Mouse (Mus musculus) spleen, adult 12 weeks (tissue): ENCODE results near the gene Dusp18.

ENCODE experiments used
- DNase-seq: peaks from one replicate; pipeline ENCODE4 v3.0.0; 2022; ENCODE audit warnings: low spot score

The Dusp18 gene

GRCm38 (mm10) chr11:3894406-3895281 is at the start of gene Dusp18, which contains the start of gene 4921536K21Rik:
TSS of gene Dusp18 (plus strand) at chr11:3895240.
TSS of gene 4921536K21Rik (minus strand) at chr11:3895098.
- peak; percentile 69 for DNase-seq

- DNase-seq = no peak
Measured at GRCm38 (mm10) chr11:3846351-3846750, 48.7 kb upstream of the Dusp18 start.

- no peak for DNase-seq
Measured at GRCm38 (mm10) chr11:3849469-3850314, 45.3 kb upstream of the Dusp18 start.

GRCm38 (mm10) chr11:3850315-3850614 is 44.8 kb upstream of the Dusp18 start:
- DNase-seq = no peak

GRCm38 (mm10) chr11:3850746-3851277 is 44.2 kb upstream of the Dusp18 start:
- DNase-seq = no peak

GRCm38 (mm10) chr11:3851872-3852271 is 43.2 kb upstream of the Dusp18 start:
- no peak for DNase-seq

- DNase-seq = no peak
Measured at GRCm38 (mm10) chr11:3853031-3853430, 42.0 kb upstream of the Dusp18 start.

- no peak for DNase-seq
Measured at GRCm38 (mm10) chr11:3853481-3854034, 41.5 kb upstream of the Dusp18 start.

GRCm38 (mm10) chr11:3854156-3854555 is 40.9 kb upstream of the Dusp18 start:
- DNase-seq = no peak

- DNase-seq = no peak
Measured at GRCm38 (mm10) chr11:3855846-3856245, 39.2 kb upstream of the Dusp18 start.

GRCm38 (mm10) chr11:3857902-3858301 is 37.1 kb upstream of the Dusp18 start:
- DNase-seq = no peak

- DNase-seq = no peak
Measured at GRCm38 (mm10) chr11:3859778-3860177, 35.3 kb upstream of the Dusp18 start.

GRCm38 (mm10) chr11:3860361-3860760 is 34.7 kb upstream of the Dusp18 start:
- DNase-seq = no peak

GRCm38 (mm10) chr11:3862661-3863453 is 32.2 kb upstream of the Dusp18 start:
- DNase-seq = no peak

GRCm38 (mm10) chr11:3863454-3864112 is 31.5 kb upstream of the Dusp18 start, which contains the start of gene Osbp2:
TSS of gene Osbp2 (minus strand) at chr11:3863903.
- DNase-seq = peak; percentile 20

- no peak for DNase-seq
Measured at GRCm38 (mm10) chr11:3864343-3864742, 30.7 kb upstream of the Dusp18 start.

GRCm38 (mm10) chr11:3876419-3876818 is 18.6 kb upstream of the Dusp18 start:
- no peak for DNase-seq

GRCm38 (mm10) chr11:3878660-3879059 is 16.4 kb upstream of the Dusp18 start:
- DNase-seq = no peak

- peak; percentile 30 for DNase-seq
Measured at GRCm38 (mm10) chr11:3879836-3880235, 15.2 kb upstream of the Dusp18 start.

GRCm38 (mm10) chr11:3883711-3884110 is 11.3 kb upstream of the Dusp18 start:
- DNase-seq = no peak

- DNase-seq = no peak
Measured at GRCm38 (mm10) chr11:3887331-3887730, 7.7 kb upstream of the Dusp18 start.
